Comparison of ENCODE assay signal across 1 mouse cellular context in genomic region chr7:127223106-127223505, GRCm38 (mm10).
TF ChIP-seq lines count a peak whose summit lies in the region.

No protein-coding gene starts in this region.

TF ChIP-seq in ES-E14, 5 proteins besides CTCF, POLR2A, EP300 and RAD21:
- TF ChIP-seq ZC3H11A (IDR thresholded peaks at IDR 0.05; ENCODE audit: borderline replicate concordance, low read depth, low read length) (no peak), HCFC1 (IDR thresholded peaks at IDR 0.05; ENCODE audit: borderline replicate concordance, insufficient read depth, low read length) (no peak), CHD2 (IDR thresholded peaks at IDR 0.05; ENCODE audit: low read depth, low read length) (no peak), ZNF384 (IDR thresholded peaks at IDR 0.05; ENCODE audit: low read depth, low read length) (no peak), MAFK (IDR thresholded peaks at IDR 0.05; ENCODE audit: insufficient read depth, low read depth, low read length) (no peak)
